Mouse (Mus musculus): ENCODE measurements around the gene Bscl2. TPM values are rescaled to one million over a fixed set of nuclear protein-coding genes. Genes with fewer than 3 reads are reported as not detected.

Bscl2 gene
- polyA plus RNA-seq (2015; fragmentation: Nextera tagmentation; extraction: Ambion mirVana) = 77.4 and 93.6 TPM in 2 replicates

DNA sequence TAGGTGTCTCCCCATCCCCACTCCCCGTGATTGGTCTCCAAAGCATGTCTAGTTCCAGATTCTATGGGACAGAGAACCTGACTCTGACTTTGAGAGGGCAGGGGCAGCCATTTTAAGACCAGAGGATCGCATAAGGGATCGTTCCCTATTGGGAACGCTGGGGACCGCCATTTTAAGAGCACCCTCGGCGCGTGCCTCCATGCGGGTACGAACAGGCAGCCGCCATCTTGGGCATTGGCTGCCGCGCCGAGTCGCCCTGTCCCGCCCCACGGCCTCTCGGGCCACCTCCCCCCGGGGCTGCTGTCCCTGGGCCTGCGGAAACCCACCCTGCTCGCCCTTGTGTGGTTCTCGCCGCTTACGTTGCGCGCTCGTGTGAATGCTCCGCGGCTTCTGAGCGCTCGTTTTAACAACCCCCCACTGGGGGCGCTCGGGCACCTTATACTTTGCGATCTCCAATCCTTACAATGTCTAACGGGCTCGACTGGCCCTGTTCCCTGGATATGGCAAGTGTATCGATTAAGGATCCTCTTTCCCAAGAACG lies at the start of gene Bscl2:
Gene Bscl2 (plus strand): TSS at position 217 of the 541 bp plus-strand sequence.
- Histone ChIP-seq H3K27ac (peak within 1 kb of the TSS; percentile 98), H3K36me3 (peaks cover 35% of the 10 kb centered on the region)
- WGBS = 1% methylated on average over 36 of the region's 38 CpGs

DNA sequence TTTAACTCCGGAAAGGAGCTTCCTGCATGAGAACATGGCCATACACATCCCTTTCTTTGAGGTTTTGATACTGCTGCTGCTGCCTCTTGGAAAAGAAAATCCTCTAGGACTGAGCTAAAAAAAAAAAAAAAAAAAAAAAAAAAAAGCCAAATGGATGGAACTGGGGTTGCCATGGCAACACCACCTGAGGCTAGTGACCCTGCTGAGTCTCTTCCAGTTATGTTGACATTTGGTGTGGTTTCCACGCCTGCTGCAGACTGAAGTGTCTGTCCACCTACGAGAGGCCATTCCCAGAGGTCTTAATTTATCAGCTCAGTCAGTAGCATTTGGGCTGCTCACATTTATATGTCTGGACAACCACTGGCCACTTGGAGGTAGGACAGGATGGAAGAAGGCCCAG lies 48.7 kb upstream of the Bscl2 start:
- Histone ChIP-seq H3K9ac (no peak overlapping the region), H3K4me1 (peaks cover 13% of the 10 kb centered on the region), H3K36me3 (peaks cover 24% of the 10 kb centered on the region), H3K9me3 (no peaks in the 10 kb centered on the region), H3K27me3 (no peaks in the 10 kb centered on the region), H3K4me3 (no peak overlapping the region), H3K4me2 (no peak overlapping the region), H3K27ac (no peak overlapping the region)
- no peak for ATAC-seq (ENCODE audit: insufficient number of reproducible peaks, low FRiP score, low TSS enrichment, low read depth)
- 21% methylated on average over 3 of the region's 3 CpGs for WGBS

More for the DNA sequence above, at the start of gene Bscl2:
- H3K4me2 ChIP-seq = peak within 1 kb of the TSS; percentile 80
- peak within 1 kb of the TSS; percentile 57 for H3K4me3 ChIP-seq
- H3K4me1 ChIP-seq = peaks cover 32% of the 10 kb centered on the region
- H3K27me3 ChIP-seq = no peaks in the 10 kb centered on the region
- no peaks in the 10 kb centered on the region for H3K9me3 ChIP-seq
- ATAC-seq (ENCODE audit: insufficient number of reproducible peaks, low FRiP score, low TSS enrichment, low read depth) = peak; percentile 77
- H3K9ac ChIP-seq = peak within 1 kb of the TSS; percentile 64

DNA sequence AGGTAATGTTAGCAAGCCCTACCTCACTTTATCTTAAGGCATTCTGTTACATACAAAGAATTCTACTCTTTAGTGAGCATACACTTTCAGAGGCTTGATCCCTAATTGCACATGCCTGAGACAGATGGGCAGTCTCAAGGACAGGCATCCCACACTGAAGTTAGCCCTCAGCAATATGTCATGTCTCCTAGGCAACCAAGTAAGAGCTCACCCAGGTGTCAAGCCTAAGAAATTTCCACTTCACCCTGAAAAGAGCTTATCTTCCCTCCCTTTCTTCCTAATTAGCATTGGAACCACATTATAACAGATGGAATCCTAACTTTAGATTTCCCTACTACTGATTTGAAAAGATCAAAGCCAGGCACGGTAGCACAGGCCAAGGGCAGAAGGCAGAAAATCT lies 48.1 kb upstream of the Bscl2 start:
- ATAC-seq (ENCODE audit: insufficient number of reproducible peaks, low FRiP score, low TSS enrichment, low read depth) = no peak
- 47% methylated on average over 1 of the region's 1 CpGs for WGBS
- H3K4me3 ChIP-seq = no peak overlapping the region
- H3K4me1 ChIP-seq = peaks cover 13% of the 10 kb centered on the region
- H3K4me2 ChIP-seq = no peak overlapping the region
- H3K9ac ChIP-seq = no peak overlapping the region
- no peaks in the 10 kb centered on the region for H3K27me3 ChIP-seq
- H3K9me3 ChIP-seq = no peaks in the 10 kb centered on the region
- H3K27ac ChIP-seq = no peak overlapping the region
- peaks cover 24% of the 10 kb centered on the region for H3K36me3 ChIP-seq

DNA sequence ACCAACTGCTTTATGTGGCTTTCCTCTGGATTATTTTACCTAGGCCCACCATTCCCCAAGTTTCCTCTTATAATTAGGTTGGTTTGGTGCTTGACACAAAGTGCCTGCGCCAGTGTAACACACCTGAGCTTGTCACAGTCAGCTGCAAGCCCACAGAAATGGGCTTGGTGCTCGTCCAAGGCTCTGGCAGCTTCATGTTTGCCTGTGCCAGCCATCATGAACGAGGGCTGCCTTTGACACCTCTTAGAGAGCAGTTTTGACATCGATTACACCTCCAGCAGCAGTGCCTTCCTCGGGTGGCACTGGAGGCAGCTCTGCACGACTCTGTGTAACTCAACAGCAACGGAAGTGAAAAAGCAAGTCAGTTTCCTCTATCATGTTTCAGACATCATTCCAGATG lies 47.1 kb upstream of the Bscl2 start:
- no peak overlapping the region for H3K27ac ChIP-seq
- no peaks in the 10 kb centered on the region for H3K9me3 ChIP-seq
- 81% methylated on average over 7 of the region's 7 CpGs for WGBS
- H3K27me3 ChIP-seq = no peaks in the 10 kb centered on the region
- H3K4me3 ChIP-seq = no peak overlapping the region
- no peak overlapping the region for H3K4me2 ChIP-seq
- peaks cover 9% of the 10 kb centered on the region for H3K4me1 ChIP-seq
- H3K36me3 ChIP-seq = peaks cover 33% of the 10 kb centered on the region
- H3K9ac ChIP-seq = no peak overlapping the region
- no peak for ATAC-seq (ENCODE audit: insufficient number of reproducible peaks, low FRiP score, low TSS enrichment, low read depth)

DNA sequence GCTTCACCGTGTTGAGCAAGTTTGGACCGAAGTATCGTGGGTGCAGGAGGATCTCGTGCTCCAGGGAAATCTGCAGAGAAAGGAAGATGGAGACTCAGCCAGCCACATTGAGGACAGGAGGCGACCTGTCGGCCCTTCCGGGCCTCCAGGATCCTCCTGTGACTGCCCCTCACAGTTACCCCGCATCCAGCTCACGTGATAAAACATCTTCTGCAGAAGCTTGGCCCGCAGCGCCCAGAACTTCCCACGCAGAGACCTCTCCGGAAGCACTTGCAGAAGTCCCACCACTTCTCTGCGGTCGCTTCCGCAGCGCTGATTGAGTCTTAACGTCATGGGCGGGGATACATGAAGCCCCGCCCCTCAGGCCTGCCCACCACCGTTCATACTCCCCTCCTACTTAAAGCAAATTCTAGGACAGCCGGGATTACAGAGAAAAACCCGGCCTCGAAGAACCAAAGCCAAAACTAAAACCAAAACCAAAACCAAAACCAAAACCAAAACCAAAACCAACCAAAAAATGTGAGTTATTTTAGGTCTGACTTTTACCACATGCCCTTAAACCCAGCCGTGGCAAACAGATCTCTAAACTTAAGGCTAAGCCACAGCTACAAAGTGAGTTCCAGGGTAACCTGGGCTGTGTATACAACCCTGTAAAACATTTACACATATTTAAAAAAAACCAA lies 38.9 kb upstream of the Bscl2 start, which contains the start of gene Polr2g:
Gene Polr2g (minus strand): TSS at position 314 of the 683 bp plus-strand sequence.
- Histone ChIP-seq H3K27me3 (no peaks in the 10 kb centered on the region), H3K4me2 (peak within 1 kb of the TSS; percentile 67), H3K27ac (peak within 1 kb of the TSS; percentile 75), H3K4me1 (peaks cover 20% of the 10 kb centered on the region), H3K9me3 (no peaks in the 10 kb centered on the region), H3K9ac (peak within 1 kb of the TSS; percentile 64), H3K4me3 (peak within 1 kb of the TSS; percentile 58), H3K36me3 (peaks cover 26% of the 10 kb centered on the region)
- WGBS = under 1% methylated on average over 25 of the region's 25 CpGs
- peak; percentile 77 for ATAC-seq (ENCODE audit: insufficient number of reproducible peaks, low FRiP score, low TSS enrichment, low read depth)

DNA sequence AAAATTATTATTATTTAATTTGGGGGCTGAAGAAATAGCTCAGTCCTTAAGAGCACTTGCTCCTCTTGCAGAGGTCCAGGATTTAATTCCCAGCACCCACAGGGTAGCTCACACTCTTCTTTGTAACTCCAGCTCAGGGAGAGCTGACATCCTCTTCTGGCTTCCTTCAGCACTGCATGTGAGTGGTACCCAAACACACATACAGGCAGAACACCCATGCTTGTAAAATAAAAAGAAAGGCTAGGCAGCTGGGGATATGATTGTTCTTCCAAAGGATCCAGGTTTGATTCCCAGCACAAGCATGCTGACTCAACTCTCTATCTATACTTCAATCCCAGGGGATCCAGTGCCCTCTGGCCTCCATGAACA lies 38.3 kb upstream of the Bscl2 start:
- Histone ChIP-seq H3K4me1 (peaks cover 20% of the 10 kb centered on the region), H3K4me2 (peak overlapping the region; percentile 67), H3K4me3 (peak overlapping the region; percentile 58), H3K27ac (peak overlapping the region; percentile 75; the same call in 1 of the 2 replicates), H3K36me3 (peaks cover 21% of the 10 kb centered on the region), H3K27me3 (no peaks in the 10 kb centered on the region), H3K9ac (no peak overlapping the region), H3K9me3 (no peaks in the 10 kb centered on the region)
- no peak for ATAC-seq (ENCODE audit: insufficient number of reproducible peaks, low FRiP score, low TSS enrichment, low read depth)

DNA sequence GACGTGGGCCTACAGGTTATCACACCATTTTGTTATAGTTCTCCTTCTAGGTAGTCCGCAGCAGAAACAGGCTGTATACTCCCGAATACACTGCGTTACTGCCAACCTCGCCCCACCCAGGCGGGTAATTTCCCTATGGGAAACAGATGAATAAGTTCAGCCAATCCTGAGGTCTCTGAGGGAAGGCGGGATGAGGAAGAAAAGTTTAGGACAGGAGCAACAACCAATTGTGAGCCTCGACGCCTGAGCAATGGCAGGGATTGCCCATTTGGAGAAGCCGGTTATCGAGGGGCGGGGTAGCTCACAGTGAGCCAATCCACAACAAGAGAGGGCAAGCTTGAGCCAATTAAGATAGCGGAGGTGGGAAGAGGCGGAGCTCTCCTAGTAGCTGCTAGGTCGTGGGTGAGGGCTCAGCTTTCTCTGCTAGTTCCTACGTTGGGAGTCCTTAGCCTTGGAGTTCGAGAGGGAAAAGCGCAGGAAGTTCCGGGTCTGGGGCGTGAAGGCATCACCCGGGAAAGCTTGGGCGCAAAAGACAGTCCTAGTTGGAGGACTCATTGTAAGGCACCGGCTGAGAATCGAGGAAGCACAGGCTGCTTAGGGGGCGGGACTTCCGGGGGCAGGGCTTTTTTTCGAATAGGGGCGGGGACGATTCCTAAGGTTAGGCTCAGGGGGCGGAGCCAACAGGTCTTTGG lies 35.0 kb upstream of the Bscl2 start, which contains the start of gene Zbtb3:
Gene Zbtb3 (plus strand): TSS at position 426 of the 692 bp plus-strand sequence.
- WGBS = under 1% methylated on average over 30 of the region's 30 CpGs
- Histone ChIP-seq H3K4me1 (peaks cover 14% of the 10 kb centered on the region), H3K36me3 (peaks cover 29% of the 10 kb centered on the region), H3K27me3 (no peaks in the 10 kb centered on the region), H3K4me2 (peak within 1 kb of the TSS; percentile 59), H3K4me3 (peak within 1 kb of the TSS; percentile 68), H3K9ac (0 out of 2 replicates have a peak within 1 kb of the TSS, but pooled peaks have one; percentile 11), H3K27ac (peak within 1 kb of the TSS; percentile 92), H3K9me3 (no peaks in the 10 kb centered on the region)
- ATAC-seq (ENCODE audit: insufficient number of reproducible peaks, low FRiP score, low TSS enrichment, low read depth) = peak; percentile 97

DNA sequence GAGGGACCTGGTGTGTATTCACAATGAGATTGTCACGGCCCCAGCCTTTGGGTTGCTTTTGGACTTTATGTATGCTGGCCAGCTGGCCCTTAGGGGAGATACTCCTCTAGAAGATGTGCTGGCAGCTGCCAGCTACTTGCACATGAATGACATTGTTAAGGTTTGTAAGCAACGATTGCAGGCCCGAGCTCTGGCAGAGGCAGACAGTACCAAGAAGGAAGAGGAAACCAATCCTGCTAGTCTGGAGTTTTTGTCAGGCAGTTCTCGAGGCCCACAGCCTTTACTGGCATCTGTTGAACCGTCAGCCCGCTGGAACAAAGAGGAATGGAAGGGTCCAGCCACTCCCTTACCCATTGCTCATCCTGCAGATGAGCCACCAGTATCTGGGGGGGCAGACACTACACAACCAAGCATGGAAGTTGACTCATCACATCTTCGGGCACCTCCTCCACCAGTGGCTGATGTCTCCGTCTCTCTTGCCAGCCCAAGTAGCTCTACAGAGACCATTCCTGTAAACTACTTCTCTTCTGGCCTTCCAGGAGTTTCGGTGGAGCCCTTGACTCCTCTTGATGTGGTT lies 34.0 kb upstream of the Bscl2 start:
- peak overlapping the region; percentile 59 for H3K4me2 ChIP-seq
- 90% methylated on average over 9 of the region's 9 CpGs for WGBS
- no peaks in the 10 kb centered on the region for H3K9me3 ChIP-seq
- peaks cover 34% of the 10 kb centered on the region for H3K36me3 ChIP-seq
- peak overlapping the region; percentile 92; the same call in 1 of the 2 replicates for H3K27ac ChIP-seq
- H3K4me1 ChIP-seq = peaks cover 8% of the 10 kb centered on the region; the same call in 1 of the 2 replicates
- peak overlapping the region; percentile 68; the same call in 1 of the 2 replicates for H3K4me3 ChIP-seq
- no peak for ATAC-seq (ENCODE audit: insufficient number of reproducible peaks, low FRiP score, low TSS enrichment, low read depth)
- H3K27me3 ChIP-seq = no peaks in the 10 kb centered on the region
- H3K9ac ChIP-seq = no peak overlapping the region

DNA sequence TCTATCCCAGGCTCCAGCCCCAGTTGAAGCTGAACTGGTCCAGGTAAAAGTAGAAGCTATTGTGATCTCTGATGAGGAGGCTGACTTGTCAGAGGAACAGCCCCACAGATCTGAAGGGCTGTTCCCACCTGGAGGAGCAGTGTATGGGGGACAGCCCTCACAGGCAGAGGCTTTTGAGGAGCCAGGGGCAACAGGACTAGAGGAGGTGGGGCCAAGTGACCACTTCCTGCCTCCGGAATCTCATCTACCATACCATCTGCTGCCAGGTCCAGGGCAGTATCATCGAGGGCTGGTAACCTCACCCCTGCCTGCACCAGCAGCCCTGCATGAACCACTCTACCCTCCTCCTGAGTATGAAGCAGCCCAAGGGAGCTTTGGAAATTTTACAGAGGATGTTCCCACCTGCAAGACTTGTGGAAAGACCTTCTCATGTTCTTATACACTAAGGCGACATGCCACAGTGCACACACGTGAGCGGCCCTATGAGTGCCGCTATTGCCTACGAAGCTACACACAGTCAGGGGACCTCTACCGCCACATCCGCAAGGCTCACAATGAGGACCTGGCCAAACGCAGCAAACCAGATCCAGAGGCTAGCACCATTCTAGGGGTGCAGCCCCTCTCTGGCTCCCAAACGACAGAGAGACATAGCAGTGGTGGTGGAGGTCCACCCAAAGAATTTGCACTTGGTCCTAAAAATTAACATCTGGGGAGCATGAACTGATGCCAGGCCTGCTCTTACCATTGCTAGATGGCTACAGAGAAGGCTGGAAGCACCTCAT lies 33.2 kb upstream of the Bscl2 start:
- Histone ChIP-seq H3K36me3 (peaks cover 39% of the 10 kb centered on the region), H3K4me2 (no peak overlapping the region)

DNA sequence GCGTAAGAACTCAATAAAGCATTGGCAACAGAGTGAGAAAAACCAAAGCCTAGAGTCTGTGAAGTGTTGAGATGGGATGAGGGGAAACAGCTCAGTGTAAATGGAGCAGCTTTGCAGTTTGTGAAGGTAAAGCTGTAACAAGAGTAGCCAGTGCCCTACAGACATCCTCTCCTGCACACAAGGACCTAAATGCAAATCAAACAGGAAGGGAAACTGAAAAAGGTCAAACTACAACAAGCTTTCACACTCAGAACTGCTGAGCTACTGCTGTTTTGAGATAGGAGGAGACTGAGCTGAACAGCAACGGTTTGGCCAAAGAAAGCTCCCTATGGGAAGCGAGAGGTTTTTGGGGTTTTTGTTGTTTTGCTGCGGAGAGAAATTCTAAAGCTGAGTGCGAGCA lies 30.5 kb upstream of the Bscl2 start:
- H3K36me3 ChIP-seq = peaks cover 60% of the 10 kb centered on the region
- peaks cover 8% of the 10 kb centered on the region; the same call in 1 of the 2 replicates for H3K4me1 ChIP-seq
- no peaks in the 10 kb centered on the region for H3K9me3 ChIP-seq
- 91% methylated on average over 5 of the region's 5 CpGs for WGBS
- H3K27me3 ChIP-seq = no peaks in the 10 kb centered on the region
- H3K4me2 ChIP-seq = no peak overlapping the region
- H3K27ac ChIP-seq = no peak overlapping the region
- no peak for ATAC-seq (ENCODE audit: insufficient number of reproducible peaks, low FRiP score, low TSS enrichment, low read depth)
- no peak overlapping the region for H3K9ac ChIP-seq
- H3K4me3 ChIP-seq = no peak overlapping the region

More for the DNA sequence above, 33.2 kb upstream of the Bscl2 start:
- ATAC-seq (ENCODE audit: insufficient number of reproducible peaks, low FRiP score, low TSS enrichment, low read depth) = no peak
- WGBS = 88% methylated on average over 11 of the region's 11 CpGs
- Histone ChIP-seq H3K27ac (no peak overlapping the region), H3K27me3 (no peaks in the 10 kb centered on the region), H3K4me1 (peaks cover 8% of the 10 kb centered on the region; the same call in 1 of the 2 replicates), H3K4me3 (no peak overlapping the region), H3K9me3 (no peaks in the 10 kb centered on the region), H3K9ac (no peak overlapping the region)

DNA sequence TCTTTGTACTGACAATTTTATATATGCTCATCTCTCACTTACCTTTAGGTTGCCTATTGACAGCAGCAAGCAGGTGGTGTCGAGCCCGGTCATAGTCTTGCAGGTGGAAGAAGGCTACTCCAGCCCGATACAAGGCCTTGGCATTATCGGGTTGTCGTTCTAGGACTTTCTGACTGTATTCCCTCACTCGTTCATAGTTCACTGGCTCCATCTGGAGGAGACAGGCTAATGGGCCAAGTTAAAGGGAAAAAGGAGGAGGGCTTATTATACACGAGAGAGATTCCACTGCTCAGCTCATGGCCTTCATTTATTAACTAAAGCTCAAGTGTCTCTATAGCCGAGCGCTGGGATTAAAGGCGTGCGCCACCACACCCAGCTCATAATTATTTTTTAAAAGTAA lies 21.5 kb upstream of the Bscl2 start:
- ATAC-seq (ENCODE audit: insufficient number of reproducible peaks, low FRiP score, low TSS enrichment, low read depth) = no peak
- 71% methylated on average over 11 of the region's 11 CpGs for WGBS
- no peak overlapping the region for H3K9ac ChIP-seq

More for the DNA sequence above, 21.5 kb upstream of the Bscl2 start:
- H3K9me3 ChIP-seq = no peaks in the 10 kb centered on the region
- peaks cover 21% of the 10 kb centered on the region for H3K4me1 ChIP-seq
- no peaks in the 10 kb centered on the region for H3K27me3 ChIP-seq
- no peak overlapping the region for H3K27ac ChIP-seq
- H3K36me3 ChIP-seq = peaks cover 48% of the 10 kb centered on the region
- no peak overlapping the region for H3K4me2 ChIP-seq
- H3K4me3 ChIP-seq = no peak overlapping the region

All from limb, embryonic 15.5 days (tissue).